Mouse (Mus musculus) urinary bladder, postnatal 14 days (tissue): ENCODE data around the gene Tmem62.
"Not testable (repeated sequence)": the region's sequence is repeated elsewhere in the genome, so short reads cannot be mapped to it uniquely, and the experiment has no call there.

Source experiments
- DNase-seq: peaks from one replicate; pipeline ENCODE4 v3.0.0; 2021; ENCODE audit warnings: low spot score

The Tmem62 gene

DNA sequence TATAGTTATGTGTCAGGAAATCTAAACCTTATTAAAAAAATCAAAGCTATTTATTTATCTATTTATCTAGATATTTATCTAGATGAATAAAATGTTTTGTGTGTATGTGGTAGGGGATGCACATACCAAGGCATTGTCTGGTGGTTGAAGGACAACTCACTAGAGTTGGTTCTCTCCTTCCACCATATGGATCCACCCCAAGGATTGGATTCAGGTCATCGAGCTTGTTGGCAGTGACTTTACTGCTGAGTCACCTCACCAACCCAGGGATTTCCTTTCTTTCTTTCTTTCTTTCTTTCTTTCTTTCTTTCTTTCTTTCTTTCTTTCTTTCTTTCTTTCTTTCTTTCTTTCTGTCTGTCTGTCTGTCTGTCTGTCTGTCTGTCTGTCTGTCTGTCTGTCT, 19.8 kb downstream of the Tmem62 start:
- DNase-seq: not testable (repeated sequence)

DNA sequence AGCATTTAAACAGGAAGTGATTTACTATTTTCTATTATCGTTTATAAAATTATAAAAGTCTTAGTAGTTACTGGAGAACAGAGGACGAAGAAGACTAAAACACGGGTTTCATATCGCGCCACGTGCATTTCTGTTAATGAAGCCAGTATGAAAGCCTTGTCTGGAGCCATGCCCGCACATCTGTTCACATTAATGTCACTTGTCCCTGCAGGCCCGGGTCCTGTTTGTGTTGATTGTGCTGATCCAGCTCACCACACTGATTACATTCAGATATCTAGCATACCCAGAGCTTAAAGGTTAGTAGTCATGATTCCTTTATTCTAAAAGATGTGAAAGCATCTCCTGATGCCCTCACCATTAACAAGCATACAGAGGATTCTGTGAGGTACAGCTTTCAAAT, 22.0 kb downstream of the Tmem62 start:
- DNase-seq: no peak

DNA sequence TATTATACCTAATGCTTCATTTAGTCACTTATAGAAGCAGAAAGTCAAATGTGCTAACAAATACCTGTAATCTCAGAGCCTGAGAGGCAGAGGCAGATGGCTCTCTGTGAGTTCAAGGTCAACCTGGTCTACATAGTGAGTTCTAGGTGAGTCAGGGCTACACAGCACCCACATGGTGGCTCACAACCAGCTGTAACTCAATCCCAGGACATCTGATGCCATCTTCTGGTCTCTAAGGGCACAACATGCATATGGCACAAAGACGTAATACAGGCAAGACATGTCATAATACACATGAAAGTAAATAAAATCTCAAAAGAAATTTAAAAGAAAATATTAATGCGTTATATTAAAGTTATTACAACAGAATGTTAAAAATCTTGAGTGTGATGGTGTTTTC, 26.8 kb downstream of the Tmem62 start:
- DNase-seq: no peak

DNA sequence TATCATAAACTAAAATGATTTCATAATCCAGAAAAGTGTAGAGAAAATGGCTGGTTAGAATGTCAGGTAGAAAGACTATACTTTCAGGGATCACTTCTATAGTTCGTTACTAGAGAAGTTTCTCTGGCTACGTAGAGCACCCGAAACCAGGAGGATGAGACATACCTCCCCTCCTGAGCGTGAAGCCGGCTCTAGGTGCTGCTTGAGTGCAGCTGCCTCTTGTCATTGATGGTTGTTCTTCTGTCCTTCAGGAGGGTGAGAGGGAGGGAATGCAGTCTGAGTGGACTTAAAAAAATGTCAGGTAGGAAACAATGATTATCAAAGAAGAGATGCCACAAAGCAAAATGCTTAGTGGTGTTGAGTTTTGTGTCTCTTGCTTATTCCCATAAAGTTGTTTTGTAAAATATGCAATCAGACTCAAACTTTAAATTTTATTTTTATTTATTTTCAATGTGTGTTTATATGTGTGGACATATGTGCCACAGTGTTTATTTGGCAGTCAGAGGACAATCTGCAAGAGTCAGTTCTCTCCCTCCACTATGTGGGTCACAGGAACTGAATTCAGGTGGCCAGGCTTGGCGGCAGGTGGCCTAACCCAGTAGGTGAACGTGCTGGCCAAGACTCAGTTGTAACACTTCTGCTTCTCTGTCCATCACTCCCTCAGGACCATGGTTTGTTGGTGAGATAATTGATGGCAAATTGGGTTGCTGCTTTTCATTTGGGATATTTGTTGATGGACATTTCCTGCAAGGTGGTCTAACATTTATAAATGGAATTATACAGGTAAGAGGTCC, 27.4 kb downstream of the Tmem62 start:
- DNase-seq: no peak

GRCm38 (mm10) chr2:121006986-121007385, 30.2 kb downstream of the Tmem62 start:
- DNase-seq: no peak

- peak; percentile 94 for DNase-seq
Observed at GRCm38 (mm10) chr2:121007925-121008663, 31.3 kb downstream of the Tmem62 start, which contains the start of gene Ccndbp1. Ccndbp1 (plus strand) TSS chr2:121008403.

DNA sequence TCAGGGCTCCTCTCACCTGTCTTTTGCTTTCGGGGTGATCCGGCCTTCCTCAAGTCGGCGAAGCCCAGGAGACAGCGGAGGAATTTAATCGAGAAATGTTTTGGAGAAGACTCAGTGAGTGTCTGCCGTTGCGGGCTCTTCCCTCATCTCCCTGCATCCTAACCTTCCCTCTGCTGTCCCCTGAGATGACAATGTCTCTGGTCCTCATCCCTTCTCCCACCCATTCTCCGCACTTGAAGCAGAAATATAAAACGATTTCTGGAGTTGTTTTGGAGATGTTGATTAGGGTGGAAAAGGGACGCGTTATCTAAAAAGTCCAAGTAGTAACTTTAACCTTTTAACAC, 31.8 kb downstream of the Tmem62 start:
- DNase-seq: no peak

- DNase-seq: no peak
Observed at GRCm38 (mm10) chr2:121009071-121009677, 32.4 kb downstream of the Tmem62 start.

DNA sequence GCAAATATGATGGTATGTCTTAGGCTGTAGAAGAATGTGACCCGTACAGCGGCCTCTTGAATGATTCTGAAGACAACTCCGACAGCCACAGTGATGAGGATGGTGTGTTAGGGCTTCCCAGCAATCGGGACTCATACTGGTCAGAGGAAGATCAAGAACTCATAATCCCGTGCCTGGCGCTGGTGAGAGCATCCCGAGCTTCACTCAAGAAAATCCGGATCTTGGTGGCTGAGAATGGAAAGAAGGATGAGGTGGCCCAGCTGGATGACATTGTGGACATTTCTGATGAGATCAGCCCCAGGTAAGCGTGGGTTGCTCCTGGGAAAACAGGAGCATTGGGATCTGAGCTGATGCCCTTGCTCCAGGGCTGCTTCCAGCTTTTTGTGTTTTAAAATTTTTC, 35.9 kb downstream of the Tmem62 start:
- DNase-seq: no peak

DNA sequence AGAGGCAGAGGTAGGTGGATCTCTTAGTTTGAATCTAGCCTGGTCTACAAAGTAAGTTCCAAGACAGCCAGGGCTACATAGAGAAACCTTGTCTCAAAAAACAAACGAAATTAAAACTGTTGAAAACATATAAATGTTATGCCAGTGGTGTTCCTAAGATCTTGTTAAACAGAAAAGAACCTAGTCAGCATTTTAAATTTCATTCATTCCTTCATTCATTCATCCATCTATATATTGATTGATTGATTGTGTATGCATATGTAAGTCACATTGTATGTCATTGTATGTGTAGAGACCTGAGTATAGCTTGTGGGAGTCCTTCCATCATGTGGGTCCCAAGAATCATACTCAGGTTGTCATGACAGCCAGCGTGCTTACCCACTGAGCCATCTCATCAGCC, 38.7 kb downstream of the Tmem62 start:
- DNase-seq: no peak

DNA sequence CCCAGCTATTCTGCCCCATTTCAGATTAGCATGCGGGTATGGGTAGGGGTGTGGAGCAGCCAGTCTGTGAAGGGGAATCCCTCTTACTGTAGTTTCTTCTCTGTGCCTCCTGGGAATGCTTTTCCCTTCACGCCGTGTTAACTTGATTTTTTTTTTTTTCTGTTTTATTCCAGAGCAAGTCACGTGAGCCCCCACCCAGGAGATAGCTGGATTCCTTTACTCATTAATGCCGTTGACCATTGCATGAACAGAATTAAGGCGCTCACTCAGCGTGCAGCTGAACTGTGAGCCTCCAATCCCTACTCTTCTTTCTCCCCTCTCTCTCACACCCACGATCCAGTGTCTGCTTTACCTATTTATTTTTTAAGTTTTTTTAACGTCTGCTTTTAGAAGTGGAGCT, 39.4 kb downstream of the Tmem62 start:
- no peak for DNase-seq

GRCm38 (mm10) chr2:121017151-121017550, 40.3 kb downstream of the Tmem62 start:
- no peak for DNase-seq

DNA sequence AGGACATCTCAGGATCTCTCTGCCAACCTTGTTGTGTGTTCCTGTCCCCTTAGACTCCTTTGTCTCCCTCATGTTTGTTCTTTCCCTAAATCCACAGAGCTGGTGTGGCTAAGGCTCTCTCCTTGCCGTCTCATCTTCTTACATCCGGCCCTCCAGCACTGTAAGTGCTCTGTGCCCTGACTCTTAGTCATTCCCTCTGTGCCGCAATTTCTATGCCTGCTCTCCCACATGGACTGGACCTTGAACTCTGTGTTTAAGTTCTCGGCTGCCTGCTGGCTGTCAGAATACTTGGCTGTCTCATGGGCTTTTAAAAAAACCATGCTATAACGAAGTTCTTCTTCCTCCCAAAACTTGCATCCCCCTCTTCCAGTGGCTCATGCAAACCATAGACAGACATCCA, 46.1 kb downstream of the Tmem62 start:
- DNase-seq: no peak

DNA sequence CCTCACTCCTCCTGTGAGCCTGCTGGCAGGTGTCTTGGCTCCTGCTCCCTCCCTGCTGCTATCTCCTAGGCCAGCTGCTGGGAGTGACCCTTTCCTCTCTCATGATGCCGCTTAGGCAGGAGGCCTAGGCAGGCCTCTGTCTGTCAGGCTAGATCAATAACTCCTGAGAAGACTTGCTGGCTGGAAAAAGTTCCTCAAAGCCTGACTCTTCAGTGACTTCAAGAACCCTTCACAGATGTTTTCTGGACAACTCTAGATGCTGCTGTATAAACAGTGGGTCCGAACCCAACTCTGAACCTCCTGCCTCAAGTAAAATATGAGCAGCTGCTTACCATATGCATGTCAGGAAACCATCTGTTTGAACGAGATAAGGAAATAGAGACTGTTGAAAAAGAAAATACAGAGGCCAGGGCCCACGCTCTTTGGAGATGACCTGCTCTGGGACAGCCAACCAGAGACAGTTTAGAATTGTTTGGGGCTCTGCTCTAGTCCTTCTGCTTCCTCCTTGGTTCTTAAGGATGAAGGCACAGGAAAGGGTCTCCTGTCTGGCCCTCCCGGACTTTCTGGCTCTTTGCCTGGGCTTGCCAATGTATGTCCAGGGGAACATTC, 60.0 kb downstream of the Tmem62 start, which contains the start of gene Epb42:
TSS of gene Epb42 (minus strand) at position 340 of the 609 bp plus-strand sequence.
- no peak for DNase-seq

GRCm38 (mm10) chr2:121038851-121039250, 62.0 kb downstream of the Tmem62 start:
- DNase-seq: not testable (repeated sequence)

DNA sequence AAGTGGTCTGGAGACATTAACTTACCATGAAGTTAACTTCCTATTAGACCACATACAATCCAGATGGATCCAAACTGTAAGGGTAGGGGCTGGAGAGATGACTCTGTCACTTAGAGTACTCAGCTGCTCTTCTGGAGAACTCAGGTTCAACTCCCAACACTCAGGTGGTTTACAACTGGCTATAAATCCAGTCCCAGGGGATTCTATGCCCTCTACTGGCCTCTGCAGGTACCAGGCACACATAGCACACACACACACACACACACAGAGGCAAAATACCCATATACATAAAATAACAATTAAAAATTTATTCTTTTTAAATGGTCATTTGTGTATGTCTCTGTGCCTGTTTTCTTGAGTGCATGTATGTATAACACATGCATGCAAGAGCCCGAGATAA, 62.6 kb downstream of the Tmem62 start:
- DNase-seq: no peak

- DNase-seq: peak; percentile 40
Observed at GRCm38 (mm10) chr2:121041098-121041497, 64.3 kb downstream of the Tmem62 start.

GRCm38 (mm10) chr2:121045653-121046052, 68.8 kb downstream of the Tmem62 start:
- DNase-seq: no peak

- DNase-seq: no peak
Observed at GRCm38 (mm10) chr2:121052176-121052575, 75.4 kb downstream of the Tmem62 start.

DNA sequence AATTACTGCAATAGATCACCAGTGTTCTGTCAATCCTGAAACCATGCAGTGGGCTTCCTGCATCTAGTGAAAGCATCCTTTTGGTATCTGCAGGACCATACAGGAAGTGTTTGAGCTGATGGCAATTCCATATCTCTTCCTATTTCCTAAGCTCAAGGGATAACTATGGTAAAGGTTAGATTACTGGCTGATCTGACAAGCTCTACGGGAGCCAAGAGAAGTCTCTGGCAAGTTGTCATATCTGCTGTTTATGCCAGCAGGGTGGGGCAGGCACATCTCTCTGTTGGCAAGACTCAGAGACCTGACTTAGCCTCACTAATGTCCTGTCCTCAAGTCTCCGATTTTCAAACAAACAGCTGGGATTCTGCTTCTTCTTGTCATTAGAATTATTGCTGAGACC, 77.2 kb downstream of the Tmem62 start:
- DNase-seq: no peak

- no peak for DNase-seq
Observed at GRCm38 (mm10) chr2:121055915-121056314, 79.1 kb downstream of the Tmem62 start.
